Mouse (Mus musculus) CH12.LX (cell line): ENCODE data around the gene Matn4. TPM values are rescaled to one million over a fixed set of nuclear protein-coding genes. Genes with fewer than 3 reads are reported as not detected.

ENCODE experiments used
- DNase-seq: peaks from one replicate; pipeline ENCODE4 v3.0.0-alpha.2; 2013; ENCODE audit errors: extremely low read depth
- H3K27ac ChIP-seq: 2 replicates; pipeline ENCODE4 v1.5.1; 2012; ENCODE audit warnings: low read depth, mild to moderate bottlenecking, control low read depth, moderate library complexity; ENCODE audit not compliant: insufficient read depth
- H3K27me3 ChIP-seq: replicated peaks from 2 replicates; pipeline ENCODE3; 2012; ENCODE audit warnings: inconsistent platforms
- H3K36me3 ChIP-seq, 2 experiments: replicated peaks in 1 of 2; 2 replicates each; pipeline versions ENCODE3 to v1.6.1; 2012; ENCODE audit warnings: inconsistent platforms in 1 of 2, low read length in 1 of 2, mild to moderate bottlenecking in 1 of 2, mixed read lengths in 1 of 2, moderate library complexity in 1 of 2; ENCODE audit not compliant: control insufficient read depth in 1 of 2, insufficient read depth in 1 of 2
- H3K4me1 ChIP-seq, 2 experiments: 2 replicates each; pipeline ENCODE4 v1.6.1; 2012; ENCODE audit warnings: inconsistent platforms in 1 of 2, moderate library complexity in 1 of 2; ENCODE audit not compliant: insufficient read depth in 2 of 2, control insufficient read depth in 1 of 2
- H3K4me2 ChIP-seq: 2 replicates; pipeline ENCODE4 v1.6.1; 2012; ENCODE audit warnings: low read depth, mild to moderate bottlenecking, control low read depth; ENCODE audit not compliant: poor library complexity, insufficient read depth, severe bottlenecking
- H3K4me3 ChIP-seq, 3 experiments: fragments of 150-350 bp in 1 of 3; sonication (generic) in 1 of 3; replicated peaks in 1 of 3; 2 replicates each; pipeline versions ENCODE3 to v1.5.1; 2011 to 2012; ENCODE audit warnings: low read depth in 2 of 3, low read length in 2 of 3, mild to moderate bottlenecking in 2 of 3, moderate library complexity in 2 of 3, control low read depth in 1 of 3, improper control_type of control experiment in 1 of 3, inconsistent platforms in 1 of 3, mixed read lengths in 1 of 3; ENCODE audit not compliant: poor library complexity in 1 of 3
- H3K79me2 ChIP-seq: replicated peaks from 2 replicates; pipeline ENCODE4 v1.6.1; 2012; ENCODE audit warnings: mild to moderate bottlenecking, moderate library complexity; ENCODE audit not compliant: control insufficient read depth, poor library complexity, insufficient read depth, severe bottlenecking; ENCODE audit errors: extremely low read depth
- H3K9ac ChIP-seq: 2 replicates; pipeline ENCODE4 v1.6.1; 2012; ENCODE audit warnings: low read depth, mild to moderate bottlenecking, control low read depth, moderate library complexity; ENCODE audit not compliant: insufficient read depth
- H3K9me3 ChIP-seq: replicated peaks from 2 replicates; pipeline ENCODE3; 2012; ENCODE audit warnings: low read length, inconsistent platforms, mixed read lengths
- CHD2 ChIP-seq: IDR thresholded peaks from 2 replicates; pipeline ENCODE4 v1.6.1; 2011; ENCODE audit warnings: low read length, improper control_type of control experiment
- CTCF ChIP-seq, 2 experiments: IDR thresholded peaks in 1 of 2; conservative IDR thresholded peaks in 1 of 2; 2 replicates each; pipeline ENCODE4 v1.5.1; 2011 to 2012; ENCODE audit warnings: low read depth in 2 of 2, low read length in 2 of 2, improper control_type of control experiment in 1 of 2, inconsistent platforms in 1 of 2, mild to moderate bottlenecking in 1 of 2, moderate library complexity in 1 of 2
- ETS1 ChIP-seq: conservative IDR thresholded peaks from 2 replicates; pipeline ENCODE4 v1.6.1; 2012; ENCODE audit warnings: low read depth, mild to moderate bottlenecking, inconsistent platforms, low read length, improper control_type of control experiment, moderate library complexity
- JUN ChIP-seq: IDR thresholded peaks from 2 replicates; pipeline ENCODE4 v1.6.1; 2011; ENCODE audit warnings: low read depth, mild to moderate bottlenecking, low read length, improper control_type of control experiment, moderate library complexity; ENCODE audit not compliant: insufficient read depth
- MAFK ChIP-seq: IDR thresholded peaks from 2 replicates; pipeline ENCODE4 v1.6.1; 2011; ENCODE audit warnings: low read length, improper control_type of control experiment; ENCODE audit not compliant: insufficient replicate concordance
- MAZ ChIP-seq: IDR thresholded peaks from 2 replicates; pipeline ENCODE4 v1.6.1; 2012; ENCODE audit warnings: low read depth, mild to moderate bottlenecking, inconsistent platforms, low read length, improper control_type of control experiment, moderate library complexity
- MXI1 ChIP-seq: IDR thresholded peaks from 2 replicates; pipeline ENCODE4 v1.6.1; 2011; ENCODE audit warnings: mild to moderate bottlenecking, low read depth, low read length, improper control_type of control experiment
- NELFE ChIP-seq: IDR thresholded peaks from 2 replicates; pipeline ENCODE4 v1.6.1; 2011; ENCODE audit warnings: low read depth, low read length, improper control_type of control experiment
- POLR2A ChIP-seq: IDR thresholded peaks from 2 replicates; pipeline ENCODE4 v1.6.1; 2011; ENCODE audit warnings: low read depth, mild to moderate bottlenecking, improper control_type of control experiment, low read length
- POLR2AphosphoS2 ChIP-seq: IDR thresholded peaks from 2 replicates; pipeline ENCODE4 v1.6.1; 2011; ENCODE audit warnings: low read depth, low read length, improper control_type of control experiment
- RAD21 ChIP-seq: IDR thresholded peaks from 2 replicates; pipeline ENCODE4 v1.6.1; 2011; ENCODE audit warnings: low read depth, mild to moderate bottlenecking, low read length, improper control_type of control experiment, moderate library complexity
- RCOR1 ChIP-seq: conservative IDR thresholded peaks from 2 replicates; pipeline ENCODE4 v1.6.1; 2012; ENCODE audit warnings: low read depth, mild to moderate bottlenecking, inconsistent platforms, low read length, improper control_type of control experiment
- SIN3A ChIP-seq: IDR thresholded peaks from 2 replicates; pipeline ENCODE4 v1.6.1; 2012; ENCODE audit warnings: low read length, improper control_type of control experiment, inconsistent platforms
- SMC3 ChIP-seq: IDR thresholded peaks from 2 replicates; pipeline ENCODE4 v1.6.1; 2011; ENCODE audit warnings: low read depth, low read length, improper control_type of control experiment
- TBP ChIP-seq: conservative IDR thresholded peaks from 2 replicates; pipeline ENCODE4 v1.6.1; 2011; ENCODE audit warnings: low read depth, low read length, improper control_type of control experiment
- TCF12 ChIP-seq: IDR thresholded peaks from 2 replicates; pipeline ENCODE4 v1.6.1; 2014; ENCODE audit warnings: low read depth, mild to moderate bottlenecking, inconsistent platforms, low read length, improper control_type of control experiment
- USF1 ChIP-seq: IDR thresholded peaks from 2 replicates; pipeline ENCODE4 v1.6.1; 2014; ENCODE audit warnings: low read depth, mild to moderate bottlenecking, inconsistent platforms, low read length, improper control_type of control experiment
- USF2 ChIP-seq: conservative IDR thresholded peaks from 2 replicates; pipeline ENCODE4 v1.6.1; 2011; ENCODE audit warnings: low read depth, low read length, improper control_type of control experiment
- ZKSCAN1 ChIP-seq: IDR thresholded peaks from 2 replicates; pipeline ENCODE4 v1.6.1; 2012; ENCODE audit warnings: low read depth, inconsistent platforms, low read length, improper control_type of control experiment, borderline replicate concordance
- dilution Hi-C: fragments of 300-500 bp; cut with MboI; formaldehyde crosslinking; loops from 2 replicates; pipeline ENCODE4 v1.14.3; 2020; ENCODE audit warnings: low sequenced_read_pairs; ENCODE audit not compliant: extremely low pct_unique_long_range_greater_than_20kb, extremely low pct_ligation_motif_present
- in situ Hi-C: fragments of 300-500 bp; cut with MboI; formaldehyde crosslinking; loops from 3 replicates; pipeline ENCODE4 v1.14.3; 2019; ENCODE audit warnings: low sequenced_read_pairs, low pct_ligation_motif_present, low pct_unique_long_range_greater_than_20kb, mixed read lengths
- polyA plus RNA-seq: library from polyadenylated mRNA; unstranded; fragments of >175 nt; gene quantifications from 2 replicates; pipeline ENCODE4 v1.2.1, GENCODE M21; 2012; ENCODE audit warnings: low read depth; ENCODE audit not compliant: insufficient read length
- total RNA-seq, 2 experiments: library from RNA; depleted of rRNA; stranded (reverse); fragments of 300-350 nt in 1 of 2; fragments of >200 nt in 1 of 2; gene quantifications; 2 replicates each; pipeline ENCODE4 v1.2.3; 2012 to 2014

The Matn4 gene
- total and polyA plus RNA-seq, 3 experiments, result not detected

DNA sequence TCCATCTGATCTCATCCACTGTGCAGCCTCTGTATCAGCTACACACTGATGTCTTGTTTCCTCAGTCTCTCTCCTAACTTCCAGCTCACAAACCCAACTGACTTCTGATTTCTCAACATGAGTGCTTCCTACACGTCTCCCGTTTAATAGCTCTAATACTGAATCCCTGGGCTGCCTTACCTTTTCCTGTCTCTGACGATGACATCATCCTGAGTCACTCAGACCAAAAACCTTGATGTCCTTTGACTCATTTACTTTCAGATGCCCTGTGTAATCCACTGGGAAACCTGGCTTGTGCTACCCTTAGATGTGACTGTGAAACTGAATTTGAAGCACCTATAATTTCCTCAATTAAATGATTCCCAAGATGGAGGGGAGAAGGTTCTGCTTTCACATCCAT, 22.0 kb downstream of the Matn4 start:
- Histone ChIP-seq H3K9me3 (peaks cover 2% of the 10 kb centered on the region), H3K79me2 (no peaks in the 10 kb centered on the region), H3K4me2 (no peak overlapping the region), H3K4me3 (no peak overlapping the region), H3K27me3 (peaks cover 41% of the 10 kb centered on the region), H3K27ac (no peak overlapping the region), H3K4me1 (peaks cover 3 to 15% of the 10 kb centered on the region in 2 experiments; a peak in 3 of 4 replicates), H3K9ac (no peak overlapping the region), H3K36me3 (no peaks in the 10 kb centered on the region)
- no peak for DNase-seq
- in situ Hi-C loops, result no loop called here
- TF ChIP-seq USF1, result no peak
- TF ChIP-seq MAFK, result no peak
- TF ChIP-seq POLR2A, result no peak
- TF ChIP-seq NELFE, result no peak
- TF ChIP-seq TCF12, result no peak
- no peak for TF ChIP-seq RCOR1
- no peak for TF ChIP-seq POLR2AphosphoS2
- TF ChIP-seq USF2, result no peak
- no peak for TF ChIP-seq CHD2
- TF ChIP-seq JUN, result no peak
- no peak for TF ChIP-seq ZKSCAN1
- no peak for TF ChIP-seq RAD21
- no peak for TF ChIP-seq TBP
- no peak for TF ChIP-seq MXI1
- no peak for TF ChIP-seq ETS1
- dilution Hi-C loops, result no loop called here

GRCm38 (mm10) chr2:164381726-164382125, 23.2 kb downstream of the Matn4 start:
- TF ChIP-seq CTCF (conservative IDR thresholded peaks at IDR 0.05 in 1 of 2, IDR thresholded peaks at IDR 0.05 in 1 of 2; ENCODE audit: low read depth in 2 of 2, low read length in 2 of 2) (peak; percentile 26 to 77; a peak in 2 of 4 replicates), MAZ (no peak), ETS1 (no peak), SIN3A (no peak), SMC3 (peak; percentile 41)
- no peak for DNase-seq
- no peak overlapping the region for H3K4me2 ChIP-seq
- no peak overlapping the region for H3K4me3 ChIP-seq
- H3K9ac ChIP-seq, result no peak overlapping the region
- H3K9me3 ChIP-seq, result peaks cover 2% of the 10 kb centered on the region
- in situ Hi-C loops, result no loop called here
- no peak overlapping the region for H3K27ac ChIP-seq
- dilution Hi-C loops, result no loop called here
- H3K36me3 ChIP-seq, result no peaks in the 10 kb centered on the region
- H3K4me1 ChIP-seq, result peaks cover 5 to 9% of the 10 kb centered on the region in 2 experiments
- no peaks in the 10 kb centered on the region for H3K79me2 ChIP-seq
- peaks cover 32% of the 10 kb centered on the region for H3K27me3 ChIP-seq
